Mouse (Mus musculus) forebrain, embryonic 15.5 days (tissue): ENCODE results near the gene Tmem150b. TPM values are rescaled to one million over a fixed set of nuclear protein-coding genes. Genes with fewer than 3 reads are reported as not detected.

Experiments used
- ATAC-seq: fragments of 200-750 bp; cut with Nextera tagmentation; replicated peaks from 2 replicates; pipeline ENCODE4 v1.8.0; 2017; ENCODE audit warnings: mild to moderate bottlenecking, moderate TSS enrichment, moderate library complexity
- H3K27ac ChIP-seq: fragments of 300-500 bp; sonication (generic); replicated peaks from 2 replicates; pipeline ENCODE4 v1.5.1; 2015; ENCODE audit warnings: mild to moderate bottlenecking, inconsistent platforms
- H3K27me3 ChIP-seq: fragments of 300-500 bp; sonication (generic); 2 replicates; pipeline ENCODE4 v1.6.1; 2015; ENCODE audit warnings: inconsistent platforms
- H3K36me3 ChIP-seq: fragments of 300-500 bp; sonication (generic); 2 replicates; pipeline ENCODE4 v1.6.1; 2015; ENCODE audit warnings: mild to moderate bottlenecking, inconsistent platforms
- H3K4me1 ChIP-seq: fragments of 300-500 bp; sonication (generic); 2 replicates; pipeline ENCODE4 v1.6.1; 2015; ENCODE audit warnings: inconsistent platforms
- H3K4me2 ChIP-seq: fragments of 300-500 bp; sonication (generic); replicated peaks from 2 replicates; pipeline ENCODE4 v1.6.1; 2015; ENCODE audit warnings: mild to moderate bottlenecking, inconsistent platforms
- H3K4me3 ChIP-seq: fragments of 300-500 bp; sonication (generic); 2 replicates; pipeline ENCODE4 v1.5.1; 2015; ENCODE audit warnings: mild to moderate bottlenecking, inconsistent platforms
- H3K9ac ChIP-seq: fragments of 300-500 bp; sonication (generic); replicated peaks from 2 replicates; pipeline ENCODE4 v1.6.1; 2015; ENCODE audit warnings: mild to moderate bottlenecking, inconsistent platforms
- H3K9me3 ChIP-seq: fragments of 300-500 bp; sonication (generic); 2 replicates; pipeline ENCODE4 v1.6.1; 2016; ENCODE audit warnings: inconsistent platforms
- WGBS: fragments of 180-500 bp; shearing (Covaris S2); methylation state at CpG from one replicate; pipeline ENCODE4 v1.1.7; 2015; ENCODE audit warnings: mixed read lengths; 5-methylcytosine and 5-hydroxymethylcytosine counted together
- polyA plus RNA-seq: library from polyadenylated mRNA; unstranded; fragments of >200 nt; fragmentation: Nextera tagmentation; extraction: Ambion mirVana; gene quantifications from 2 replicates; pipeline ENCODE4 v1.2.1, GENCODE M21; 2015

Tmem150b gene
- polyA plus RNA-seq, 1 experiment from 2014 or later: 0.08 TPM

GRCm38 (mm10) chr7:4716955-4717354 is 8.1 kb downstream of the Tmem150b start:
- H3K4me2 ChIP-seq: no peak overlapping the region
- no peak overlapping the region for H3K9ac ChIP-seq
- H3K36me3 ChIP-seq: peaks cover 52% of the 10 kb centered on the region
- no peaks in the 10 kb centered on the region for H3K9me3 ChIP-seq
- H3K4me3 ChIP-seq: no peak overlapping the region
- WGBS: 70% methylated on average over 6 of the region's 6 CpGs
- no peak overlapping the region for H3K27ac ChIP-seq
- ATAC-seq: no peak
- no peaks in the 10 kb centered on the region for H3K27me3 ChIP-seq
- H3K4me1 ChIP-seq: no peaks in the 10 kb centered on the region

- WGBS: 90% methylated on average over 3 of the region's 3 CpGs
- peaks cover 88% of the 10 kb centered on the region for H3K36me3 ChIP-seq
- no peak for ATAC-seq
- H3K27me3 ChIP-seq: no peaks in the 10 kb centered on the region
- no peak overlapping the region for H3K27ac ChIP-seq
- no peak overlapping the region for H3K9ac ChIP-seq
- H3K9me3 ChIP-seq: no peaks in the 10 kb centered on the region
- no peaks in the 10 kb centered on the region for H3K4me1 ChIP-seq
- no peak overlapping the region for H3K4me2 ChIP-seq
- H3K4me3 ChIP-seq: no peak overlapping the region
Observed at GRCm38 (mm10) chr7:4712594-4712993, 12.5 kb downstream of the Tmem150b start.

GRCm38 (mm10) chr7:4705098-4705497 is 20.0 kb downstream of the Tmem150b start:
- H3K4me2 ChIP-seq: no peak overlapping the region
- H3K27ac ChIP-seq: no peak overlapping the region
- peaks cover 9% of the 10 kb centered on the region for H3K4me1 ChIP-seq
- peaks cover 75% of the 10 kb centered on the region for H3K36me3 ChIP-seq
- no peaks in the 10 kb centered on the region for H3K27me3 ChIP-seq
- no peak overlapping the region for H3K9ac ChIP-seq
- no peaks in the 10 kb centered on the region for H3K9me3 ChIP-seq
- ATAC-seq: no peak
- H3K4me3 ChIP-seq: no peak overlapping the region
- WGBS: 27% methylated on average over 18 of the region's 18 CpGs

GRCm38 (mm10) chr7:4703195-4703594 is 21.9 kb downstream of the Tmem150b start:
- 97% methylated on average over 7 of the region's 7 CpGs for WGBS
- no peaks in the 10 kb centered on the region for H3K9me3 ChIP-seq
- no peak for ATAC-seq
- no peak overlapping the region for H3K4me3 ChIP-seq
- peaks cover 9% of the 10 kb centered on the region for H3K4me1 ChIP-seq
- H3K27ac ChIP-seq: no peak overlapping the region
- peaks cover 76% of the 10 kb centered on the region for H3K36me3 ChIP-seq
- H3K4me2 ChIP-seq: no peak overlapping the region
- no peak overlapping the region for H3K9ac ChIP-seq
- no peaks in the 10 kb centered on the region for H3K27me3 ChIP-seq

- Histone ChIP-seq H3K36me3 (peaks cover 75% of the 10 kb centered on the region), H3K4me2 (no peak overlapping the region), H3K9me3 (no peaks in the 10 kb centered on the region), H3K27me3 (no peaks in the 10 kb centered on the region), H3K4me1 (peaks cover 9% of the 10 kb centered on the region), H3K9ac (no peak overlapping the region), H3K4me3 (no peak overlapping the region), H3K27ac (no peak overlapping the region; the same call in 1 of the 2 replicates)
- no peak for ATAC-seq
- 39% methylated on average over 8 of the region's 8 CpGs for WGBS
Observed at GRCm38 (mm10) chr7:4702334-4702733, 22.7 kb downstream of the Tmem150b start.

GRCm38 (mm10) chr7:4693004-4693403 is 32.0 kb downstream of the Tmem150b start:
- H3K4me3 ChIP-seq: no peak overlapping the region

GRCm38 (mm10) chr7:4690951-4691653 is 33.9 kb downstream of the Tmem150b start:
- peak overlapping the region; percentile 73 for H3K4me2 ChIP-seq
- H3K36me3 ChIP-seq: peaks cover 33% of the 10 kb centered on the region
- H3K27me3 ChIP-seq: no peaks in the 10 kb centered on the region
- H3K9ac ChIP-seq: peak overlapping the region; percentile 100
- 4% methylated on average over 17 of the region's 35 CpGs for WGBS
- peak overlapping the region; percentile 94 for H3K27ac ChIP-seq
- H3K9me3 ChIP-seq: no peaks in the 10 kb centered on the region
- peak; percentile 64 for ATAC-seq
- peak overlapping the region; percentile 98 for H3K4me3 ChIP-seq
- peaks cover 20% of the 10 kb centered on the region for H3K4me1 ChIP-seq

More at GRCm38 (mm10) chr7:4693004-4693403, 32.0 kb downstream of the Tmem150b start:
- H3K4me1 ChIP-seq: peaks cover 20% of the 10 kb centered on the region
- no peak overlapping the region for H3K27ac ChIP-seq
- no peak overlapping the region for H3K9ac ChIP-seq
- no peak for ATAC-seq
- H3K9me3 ChIP-seq: no peaks in the 10 kb centered on the region
- WGBS: 82% methylated on average over 6 of the region's 6 CpGs
- H3K36me3 ChIP-seq: peaks cover 50% of the 10 kb centered on the region
- no peak overlapping the region for H3K4me2 ChIP-seq
- H3K27me3 ChIP-seq: no peaks in the 10 kb centered on the region

GRCm38 (mm10) chr7:4690387-4690786 is 34.7 kb downstream of the Tmem150b start, which contains the start of gene Brsk1:
Gene Brsk1, plus strand, starts transcription at chr7:4690604.
- Histone ChIP-seq H3K9me3 (no peaks in the 10 kb centered on the region), H3K9ac (peak within 1 kb of the TSS; percentile 100), H3K36me3 (peaks cover 26% of the 10 kb centered on the region), H3K4me2 (peak within 1 kb of the TSS; percentile 73), H3K27me3 (no peaks in the 10 kb centered on the region), H3K27ac (peak within 1 kb of the TSS; percentile 94), H3K4me1 (peaks cover 20% of the 10 kb centered on the region), H3K4me3 (peak within 1 kb of the TSS; percentile 98)
- ATAC-seq: peak; percentile 85
- WGBS: 3% methylated on average over 4 of the region's 18 CpGs

GRCm38 (mm10) chr7:4684632-4685417 is 40.2 kb downstream of the Tmem150b start, which contains the start of gene Hspbp1:
Gene Hspbp1, minus strand, starts transcription at chr7:4685068.
- Histone ChIP-seq H3K4me1 (peaks cover 17% of the 10 kb centered on the region), H3K27ac (peak within 1 kb of the TSS; percentile 85), H3K36me3 (peaks cover 13% of the 10 kb centered on the region), H3K4me3 (peak within 1 kb of the TSS; percentile 79), H3K9me3 (no peaks in the 10 kb centered on the region), H3K9ac (peak within 1 kb of the TSS; percentile 50), H3K4me2 (peak within 1 kb of the TSS; percentile 76), H3K27me3 (no peaks in the 10 kb centered on the region)
- WGBS: under 1% methylated on average over 32 of the region's 32 CpGs
- peak; percentile 99 for ATAC-seq

- ATAC-seq: no peak; the same call in none of the 2 replicates
- peak overlapping the region; percentile 50 for H3K9ac ChIP-seq
- peak overlapping the region; percentile 85 for H3K27ac ChIP-seq
- H3K4me3 ChIP-seq: peak overlapping the region; percentile 79
- no peaks in the 10 kb centered on the region for H3K9me3 ChIP-seq
- WGBS: 1% methylated on average over 13 of the region's 13 CpGs
- H3K36me3 ChIP-seq: peaks cover 15% of the 10 kb centered on the region
- peak overlapping the region; percentile 76 for H3K4me2 ChIP-seq
- H3K4me1 ChIP-seq: peaks cover 17% of the 10 kb centered on the region
- no peaks in the 10 kb centered on the region for H3K27me3 ChIP-seq
Observed at GRCm38 (mm10) chr7:4684203-4684602, 40.8 kb downstream of the Tmem150b start.

- Histone ChIP-seq H3K4me3 (no peak overlapping the region), H3K4me2 (no peak overlapping the region), H3K27ac (no peak overlapping the region), H3K4me1 (peaks cover 17% of the 10 kb centered on the region), H3K36me3 (peaks cover 15% of the 10 kb centered on the region), H3K9me3 (no peaks in the 10 kb centered on the region), H3K9ac (no peak overlapping the region), H3K27me3 (no peaks in the 10 kb centered on the region)
- 97% methylated on average over 5 of the region's 5 CpGs for WGBS
- ATAC-seq: no peak
Observed at GRCm38 (mm10) chr7:4683307-4683706, 41.7 kb downstream of the Tmem150b start.

- ATAC-seq: no peak
- Histone ChIP-seq H3K9me3 (no peaks in the 10 kb centered on the region), H3K27me3 (no peaks in the 10 kb centered on the region), H3K36me3 (peaks cover 54% of the 10 kb centered on the region), H3K4me2 (no peak overlapping the region), H3K4me3 (no peak overlapping the region), H3K4me1 (no peaks in the 10 kb centered on the region), H3K9ac (no peak overlapping the region), H3K27ac (no peak overlapping the region)
- 94% methylated on average over 7 of the region's 7 CpGs for WGBS
Observed at GRCm38 (mm10) chr7:4675200-4675599, 49.8 kb downstream of the Tmem150b start.
